Mouse (Mus musculus) CH12.LX (cell line): Measurements from ENCODE around the gene Nrm. TPM values are rescaled to one million over a fixed set of nuclear protein-coding genes. Genes with fewer than 3 reads are reported as not detected.

Experiments
- DNase-seq: peaks from one replicate; pipeline ENCODE4 v3.0.0-alpha.2; 2013; ENCODE audit errors: extremely low read depth
- H3K27ac ChIP-seq: 2 replicates; pipeline ENCODE4 v1.5.1; 2012; ENCODE audit warnings: low read depth, mild to moderate bottlenecking, control low read depth, moderate library complexity; ENCODE audit not compliant: insufficient read depth
- H3K27me3 ChIP-seq: replicated peaks from 2 replicates; pipeline ENCODE3; 2012; ENCODE audit warnings: inconsistent platforms
- H3K36me3 ChIP-seq, 2 experiments: replicated peaks in 1 of 2; 2 replicates each; pipeline versions ENCODE3 to v1.6.1; 2012; ENCODE audit warnings: inconsistent platforms in 1 of 2, low read length in 1 of 2, mild to moderate bottlenecking in 1 of 2, mixed read lengths in 1 of 2, moderate library complexity in 1 of 2; ENCODE audit not compliant: control insufficient read depth in 1 of 2, insufficient read depth in 1 of 2
- H3K4me1 ChIP-seq, 2 experiments: 2 replicates each; pipeline ENCODE4 v1.6.1; 2012; ENCODE audit warnings: inconsistent platforms in 1 of 2, moderate library complexity in 1 of 2; ENCODE audit not compliant: insufficient read depth in 2 of 2, control insufficient read depth in 1 of 2
- H3K4me2 ChIP-seq: 2 replicates; pipeline ENCODE4 v1.6.1; 2012; ENCODE audit warnings: low read depth, mild to moderate bottlenecking, control low read depth; ENCODE audit not compliant: poor library complexity, insufficient read depth, severe bottlenecking
- H3K4me3 ChIP-seq, 3 experiments: fragments of 150-350 bp in 1 of 3; sonication (generic) in 1 of 3; replicated peaks in 1 of 3; 2 replicates each; pipeline versions ENCODE3 to v1.5.1; 2011 to 2012; ENCODE audit warnings: low read depth in 2 of 3, low read length in 2 of 3, mild to moderate bottlenecking in 2 of 3, moderate library complexity in 2 of 3, control low read depth in 1 of 3, improper control_type of control experiment in 1 of 3, inconsistent platforms in 1 of 3, mixed read lengths in 1 of 3; ENCODE audit not compliant: poor library complexity in 1 of 3
- H3K79me2 ChIP-seq: replicated peaks from 2 replicates; pipeline ENCODE4 v1.6.1; 2012; ENCODE audit warnings: mild to moderate bottlenecking, moderate library complexity; ENCODE audit not compliant: control insufficient read depth, poor library complexity, insufficient read depth, severe bottlenecking; ENCODE audit errors: extremely low read depth
- H3K9ac ChIP-seq: 2 replicates; pipeline ENCODE4 v1.6.1; 2012; ENCODE audit warnings: low read depth, mild to moderate bottlenecking, control low read depth, moderate library complexity; ENCODE audit not compliant: insufficient read depth
- H3K9me3 ChIP-seq: replicated peaks from 2 replicates; pipeline ENCODE3; 2012; ENCODE audit warnings: low read length, inconsistent platforms, mixed read lengths
- BHLHE40 ChIP-seq: IDR thresholded peaks from 2 replicates; pipeline ENCODE4 v1.6.1; 2011; ENCODE audit warnings: mild to moderate bottlenecking, low read depth, low read length, improper control_type of control experiment
- CHD1 ChIP-seq: IDR thresholded peaks from 2 replicates; pipeline ENCODE4 v1.6.1; 2012; ENCODE audit warnings: low read depth, low read length, improper control_type of control experiment, inconsistent platforms
- CHD2 ChIP-seq: IDR thresholded peaks from 2 replicates; pipeline ENCODE4 v1.6.1; 2011; ENCODE audit warnings: low read length, improper control_type of control experiment
- CTCF ChIP-seq, 2 experiments: IDR thresholded peaks in 1 of 2; conservative IDR thresholded peaks in 1 of 2; 2 replicates each; pipeline ENCODE4 v1.5.1; 2011 to 2012; ENCODE audit warnings: low read depth in 2 of 2, low read length in 2 of 2, improper control_type of control experiment in 1 of 2, inconsistent platforms in 1 of 2, mild to moderate bottlenecking in 1 of 2, moderate library complexity in 1 of 2
- E2F4 ChIP-seq: IDR thresholded peaks from 2 replicates; pipeline ENCODE4 v1.6.1; 2011; ENCODE audit warnings: low read depth, low read length, improper control_type of control experiment; ENCODE audit not compliant: insufficient replicate concordance
- ELF1 ChIP-seq: IDR thresholded peaks from 2 replicates; pipeline ENCODE4 v1.6.1; 2014; ENCODE audit warnings: low read depth, mild to moderate bottlenecking, inconsistent platforms, low read length, improper control_type of control experiment
- EP300 ChIP-seq: IDR thresholded peaks from 2 replicates; pipeline ENCODE4 v1.6.1; 2011; ENCODE audit warnings: low read length, improper control_type of control experiment
- IRF4 ChIP-seq: IDR thresholded peaks from 2 replicates; pipeline ENCODE4 v1.6.1; 2014; ENCODE audit warnings: low read depth, mild to moderate bottlenecking, inconsistent platforms, low read length, improper control_type of control experiment
- JUN ChIP-seq: IDR thresholded peaks from 2 replicates; pipeline ENCODE4 v1.6.1; 2011; ENCODE audit warnings: low read depth, mild to moderate bottlenecking, low read length, improper control_type of control experiment, moderate library complexity; ENCODE audit not compliant: insufficient read depth
- MAFK ChIP-seq: IDR thresholded peaks from 2 replicates; pipeline ENCODE4 v1.6.1; 2011; ENCODE audit warnings: low read length, improper control_type of control experiment; ENCODE audit not compliant: insufficient replicate concordance
- MAX ChIP-seq: IDR thresholded peaks from 2 replicates; pipeline ENCODE4 v1.6.1; 2011; ENCODE audit warnings: low read length, improper control_type of control experiment
- MXI1 ChIP-seq: IDR thresholded peaks from 2 replicates; pipeline ENCODE4 v1.6.1; 2011; ENCODE audit warnings: mild to moderate bottlenecking, low read depth, low read length, improper control_type of control experiment
- MYC ChIP-seq: IDR thresholded peaks from 2 replicates; pipeline ENCODE4 v1.6.1; 2011; ENCODE audit warnings: low read depth, mild to moderate bottlenecking, improper control_type of control experiment, low read length
- NELFE ChIP-seq: IDR thresholded peaks from 2 replicates; pipeline ENCODE4 v1.6.1; 2011; ENCODE audit warnings: low read depth, low read length, improper control_type of control experiment
- PAX5 ChIP-seq: IDR thresholded peaks from 2 replicates; pipeline ENCODE4 v1.6.1; 2012; ENCODE audit warnings: low read length, inconsistent platforms, mixed read lengths
- RCOR1 ChIP-seq: conservative IDR thresholded peaks from 2 replicates; pipeline ENCODE4 v1.6.1; 2012; ENCODE audit warnings: low read depth, mild to moderate bottlenecking, inconsistent platforms, low read length, improper control_type of control experiment
- SIN3A ChIP-seq: IDR thresholded peaks from 2 replicates; pipeline ENCODE4 v1.6.1; 2012; ENCODE audit warnings: low read length, improper control_type of control experiment, inconsistent platforms
- SMC3 ChIP-seq: IDR thresholded peaks from 2 replicates; pipeline ENCODE4 v1.6.1; 2011; ENCODE audit warnings: low read depth, low read length, improper control_type of control experiment
- TBP ChIP-seq: conservative IDR thresholded peaks from 2 replicates; pipeline ENCODE4 v1.6.1; 2011; ENCODE audit warnings: low read depth, low read length, improper control_type of control experiment
- TCF12 ChIP-seq: IDR thresholded peaks from 2 replicates; pipeline ENCODE4 v1.6.1; 2014; ENCODE audit warnings: low read depth, mild to moderate bottlenecking, inconsistent platforms, low read length, improper control_type of control experiment
- UBTF ChIP-seq: IDR thresholded peaks from 2 replicates; pipeline ENCODE4 v1.6.1; 2012; ENCODE audit warnings: low read depth, mild to moderate bottlenecking, inconsistent platforms, low read length, improper control_type of control experiment, moderate library complexity
- USF2 ChIP-seq: conservative IDR thresholded peaks from 2 replicates; pipeline ENCODE4 v1.6.1; 2011; ENCODE audit warnings: low read depth, low read length, improper control_type of control experiment
- ZC3H11A ChIP-seq: IDR thresholded peaks from 2 replicates; pipeline ENCODE4 v1.6.1; 2012; ENCODE audit warnings: low read depth, mild to moderate bottlenecking, inconsistent platforms, low read length, improper control_type of control experiment
- ZKSCAN1 ChIP-seq: IDR thresholded peaks from 2 replicates; pipeline ENCODE4 v1.6.1; 2012; ENCODE audit warnings: low read depth, inconsistent platforms, low read length, improper control_type of control experiment, borderline replicate concordance
- ZMIZ1 ChIP-seq: IDR thresholded peaks from 2 replicates; pipeline ENCODE4 v1.6.1; 2012; ENCODE audit warnings: low read depth, mild to moderate bottlenecking, inconsistent platforms, low read length, improper control_type of control experiment
- ZNF384 ChIP-seq: IDR thresholded peaks from 2 replicates; pipeline ENCODE4 v1.6.1; 2012; ENCODE audit warnings: low read depth, low read length, improper control_type of control experiment, inconsistent platforms
- dilution Hi-C: fragments of 300-500 bp; cut with MboI; formaldehyde crosslinking; loops from 2 replicates; pipeline ENCODE4 v1.14.3; 2020; ENCODE audit warnings: low sequenced_read_pairs; ENCODE audit not compliant: extremely low pct_unique_long_range_greater_than_20kb, extremely low pct_ligation_motif_present
- in situ Hi-C: fragments of 300-500 bp; cut with MboI; formaldehyde crosslinking; loops from 3 replicates; pipeline ENCODE4 v1.14.3; 2019; ENCODE audit warnings: low sequenced_read_pairs, low pct_ligation_motif_present, low pct_unique_long_range_greater_than_20kb, mixed read lengths
- polyA plus RNA-seq: library from polyadenylated mRNA; unstranded; fragments of >175 nt; gene quantifications from 2 replicates; pipeline ENCODE4 v1.2.1, GENCODE M21; 2012; ENCODE audit warnings: low read depth; ENCODE audit not compliant: insufficient read length
- total RNA-seq, 2 experiments: library from RNA; depleted of rRNA; stranded (reverse); fragments of 300-350 nt in 1 of 2; fragments of >200 nt in 1 of 2; gene quantifications; 2 replicates each; pipeline ENCODE4 v1.2.3; 2012 to 2014

Nrm gene
- total and polyA plus RNA-seq, 3 experiments, result 12.1 to 16.7 (median 15.4) TPM

GRCm38 (mm10) chr17:35813653-35814052 lies 47.5 kb upstream of the Nrm start:
- Histone ChIP-seq H3K27me3 (no peaks in the 10 kb centered on the region), H3K4me2 (peak overlapping the region; percentile 6; the same call in 1 of the 2 replicates), H3K9me3 (no peaks in the 10 kb centered on the region), H3K27ac (peak overlapping the region; percentile 59), H3K4me3 (no peak overlapping the region), H3K4me1 (peaks cover 25 to 37% of the 10 kb centered on the region in 2 experiments), H3K9ac (peak overlapping the region; percentile 24), H3K79me2 (no peaks in the 10 kb centered on the region), H3K36me3 (no peaks in the 10 kb centered on the region)
- in situ Hi-C loops, result no loop called here
- dilution Hi-C loops, result no loop called here
- TF ChIP-seq ZMIZ1 (no peak), TCF12 (0 out of 2 replicates have a peak, but pooled peaks have one; percentile 12), ELF1 (peak; percentile 46; the same call in 1 of the 2 replicates), RCOR1 (no peak; the same call in 1 of the 2 replicates)
- no peak for DNase-seq

- Histone ChIP-seq H3K79me2 (no peaks in the 10 kb centered on the region), H3K9ac (peak overlapping the region; percentile 41), H3K4me2 (peak overlapping the region; percentile 25; the same call in 1 of the 2 replicates), H3K9me3 (no peaks in the 10 kb centered on the region), H3K4me1 (peaks cover 25 to 37% of the 10 kb centered on the region in 2 experiments), H3K27me3 (no peaks in the 10 kb centered on the region), H3K27ac (0 out of 2 replicates have a peak overlapping the region, but pooled peaks have one; percentile 0), H3K4me3 (no peak overlapping the region), H3K36me3 (no peaks in the 10 kb centered on the region)
- TF ChIP-seq USF2 (no peak), RCOR1 (0 out of 2 replicates have a peak, but pooled peaks have one; percentile 39), ELF1 (peak; percentile 41; the same call in 1 of the 2 replicates), MYC (peak; percentile 38; the same call in 1 of the 2 replicates), SIN3A (peak; percentile 62), EP300 (peak; percentile 68), MXI1 (0 out of 2 replicates have a peak, but pooled peaks have one; percentile 23), CHD2 (no peak), MAFK (no peak), CHD1 (0 out of 2 replicates have a peak, but pooled peaks have one; percentile 43)
- in situ Hi-C loops, result no loop called here
- dilution Hi-C loops, result no loop called here
- DNase-seq, result no peak
Observed at GRCm38 (mm10) chr17:35814678-35815077, 46.4 kb upstream of the Nrm start.

GRCm38 (mm10) chr17:35815836-35816235 lies 45.3 kb upstream of the Nrm start:
- dilution Hi-C loops, result no loop called here
- TF ChIP-seq ZMIZ1, result no peak
- no peak for TF ChIP-seq USF2
- TF ChIP-seq MAFK, result no peak
- no peak for TF ChIP-seq PAX5
- no peak for TF ChIP-seq JUN
- no peak for TF ChIP-seq SMC3
- no peak for TF ChIP-seq IRF4
- no peak for TF ChIP-seq UBTF
- TF ChIP-seq ZNF384, result no peak
- no peak for TF ChIP-seq NELFE
- TF ChIP-seq TBP, result no peak
- no peak for TF ChIP-seq CHD1
- TF ChIP-seq ZC3H11A, result no peak
- TF ChIP-seq CHD2, result no peak
- TF ChIP-seq CTCF (conservative IDR thresholded peaks at IDR 0.05 in 1 of 2, IDR thresholded peaks at IDR 0.05 in 1 of 2; ENCODE audit: low read depth in 2 of 2, low read length in 2 of 2), result no peak
- TF ChIP-seq MAX, result no peak
- TF ChIP-seq BHLHE40, result no peak
- no peak for TF ChIP-seq E2F4
- TF ChIP-seq ZKSCAN1, result no peak
- no peaks in the 10 kb centered on the region for H3K36me3 ChIP-seq
- H3K9ac ChIP-seq, result no peak overlapping the region
- H3K9me3 ChIP-seq, result no peaks in the 10 kb centered on the region
- DNase-seq, result no peak
- H3K4me1 ChIP-seq, result peaks cover 25 to 42% of the 10 kb centered on the region in 2 experiments
- H3K27me3 ChIP-seq, result no peaks in the 10 kb centered on the region
- no peaks in the 10 kb centered on the region for H3K79me2 ChIP-seq
- H3K4me3 ChIP-seq, result no peak overlapping the region
- H3K4me2 ChIP-seq, result no peak overlapping the region
- no peak overlapping the region for H3K27ac ChIP-seq
- in situ Hi-C loops, result no loop called here
